Mouse (Mus musculus): Measurements from ENCODE around the gene Tyro3. TPM values are rescaled to one million over a fixed set of nuclear protein-coding genes. Genes with fewer than 3 reads are reported as not detected.

Tyro3 gene
- polyA plus RNA-seq, 1 experiment: 6.0 TPM

GRCm38 (mm10) chr2:119855310-119855850, 57.8 kb downstream of the Tyro3 start:
- Histone ChIP-seq H3K36me3 (ENCODE audit: control insufficient read depth, insufficient read depth) (no peaks in the 10 kb centered on the region), H3ac (ENCODE audit: control insufficient read depth, insufficient read length) (no peak overlapping the region), H3K79me2 (ENCODE audit: control insufficient read depth, insufficient read depth) (no peaks in the 10 kb centered on the region), H3K27me3 (ENCODE audit: control insufficient read depth, insufficient read depth, insufficient read length) (no peaks in the 10 kb centered on the region), H3K4me2 (ENCODE audit: low read depth) (no peak overlapping the region), H3K4me3 (no peak overlapping the region)
- TF ChIP-seq SRF (IDR thresholded peaks at IDR 0.05; ENCODE audit: control insufficient read depth, insufficient read length, low read depth): no peak
- TF ChIP-seq POLR2A (IDR thresholded peaks at IDR 0.05; ENCODE audit: insufficient read length, low read depth): no peak
- TF ChIP-seq MYOD1 (IDR thresholded peaks at IDR 0.05; ENCODE audit: control insufficient read depth in 1 of 3, insufficient read length in 2 of 3, low read depth in 2 of 3): no peak
- no peak for TF ChIP-seq E2F4 (IDR thresholded peaks at IDR 0.05; ENCODE audit: insufficient read depth)
- no peak for TF ChIP-seq TCF12 (IDR thresholded peaks at IDR 0.05; ENCODE audit: insufficient read depth, poor library complexity, severe bottlenecking)
- no peak for TF ChIP-seq CEBPB (IDR thresholded peaks at IDR 0.05; ENCODE audit: insufficient read depth, poor library complexity, severe bottlenecking)
- TF ChIP-seq MAX (IDR thresholded peaks at IDR 0.05; ENCODE audit: low read depth): no peak
- no peak for TF ChIP-seq MYOG (IDR thresholded peaks at IDR 0.05; ENCODE audit: control insufficient read depth in 1 of 3, insufficient read depth in 1 of 3, insufficient read length in 2 of 3, low read depth in 2 of 3)
- TF ChIP-seq TCF3 (IDR thresholded peaks at IDR 0.05; ENCODE audit: insufficient read length, low read depth): no peak
- no peak for TF ChIP-seq REST (IDR thresholded peaks at IDR 0.05; ENCODE audit: insufficient read depth, insufficient read length)
- no peak for TF ChIP-seq POLR2AphosphoS2 (IDR thresholded peaks at IDR 0.05; ENCODE audit: insufficient read length, low read depth)
- no peak for TF ChIP-seq USF1 (IDR thresholded peaks at IDR 0.05; ENCODE audit: low read depth)

- no peaks in the 10 kb centered on the region for H3K36me3 ChIP-seq (ENCODE audit: control insufficient read depth, insufficient read depth)
- no peak for TF ChIP-seq MYOD1 (IDR thresholded peaks at IDR 0.05; ENCODE audit: control insufficient read depth in 1 of 3, insufficient read length in 2 of 3, low read depth in 2 of 3)
- no peak for TF ChIP-seq E2F4 (IDR thresholded peaks at IDR 0.05; ENCODE audit: insufficient read depth)
- TF ChIP-seq USF1 (IDR thresholded peaks at IDR 0.05; ENCODE audit: low read depth): no peak
- TF ChIP-seq MYOG (IDR thresholded peaks at IDR 0.05; ENCODE audit: control insufficient read depth in 1 of 3, insufficient read depth in 1 of 3, insufficient read length in 2 of 3, low read depth in 2 of 3): no peak
- H3ac ChIP-seq (ENCODE audit: control insufficient read depth, insufficient read length): no peak overlapping the region
- H3K27me3 ChIP-seq (ENCODE audit: control insufficient read depth, insufficient read depth, insufficient read length): no peaks in the 10 kb centered on the region
- H3K4me3 ChIP-seq: no peak overlapping the region
- no peaks in the 10 kb centered on the region for H3K79me2 ChIP-seq (ENCODE audit: control insufficient read depth, insufficient read depth)
- no peak overlapping the region for H3K4me2 ChIP-seq (ENCODE audit: low read depth)
These were observed 59.8 kb downstream of the Tyro3 start for GRCm38 (mm10) chr2:119857341-119857740.

GRCm38 (mm10) chr2:119864484-119864883, 67.0 kb downstream of the Tyro3 start:
- H3K27me3 ChIP-seq (ENCODE audit: control insufficient read depth, insufficient read depth, insufficient read length): peaks cover 11% of the 10 kb centered on the region
- TF ChIP-seq MAX (IDR thresholded peaks at IDR 0.05; ENCODE audit: low read depth) (no peak), CEBPB (IDR thresholded peaks at IDR 0.05; ENCODE audit: insufficient read depth, poor library complexity, severe bottlenecking) (no peak), MYOG (IDR thresholded peaks at IDR 0.05; ENCODE audit: control insufficient read depth in 1 of 3, insufficient read depth in 1 of 3, insufficient read length in 2 of 3, low read depth in 2 of 3) (no peak)

More at GRCm38 (mm10) chr2:119864484-119864883, 67.0 kb downstream of the Tyro3 start:
- Histone ChIP-seq H3K4me2 (ENCODE audit: low read depth) (no peak overlapping the region), H3ac (ENCODE audit: control insufficient read depth, insufficient read length) (no peak overlapping the region), H3K79me2 (ENCODE audit: control insufficient read depth, insufficient read depth) (no peaks in the 10 kb centered on the region), H3K4me3 (no peak overlapping the region), H3K36me3 (ENCODE audit: control insufficient read depth, insufficient read depth) (no peaks in the 10 kb centered on the region)

Other genes starting within 250 kb of the Tyro3 start
- gene Nusap1, start 179.4 kb upstream of the Tyro3 start, polyA plus RNA-seq (2012; fragmentation: generic; extraction: Trizol): 4.4 TPM
- 3.7 TPM for gene Oip5, start 179.3 kb upstream of the Tyro3 start, polyA plus RNA-seq (2012; fragmentation: generic; extraction: Trizol)
- gene Ndufaf1, start 134.9 kb upstream of the Tyro3 start, polyA plus RNA-seq (2012; fragmentation: generic; extraction: Trizol): 19.5 TPM
- 7.2 TPM for gene Rtf1, start 122.7 kb upstream of the Tyro3 start, polyA plus RNA-seq (2012; fragmentation: generic; extraction: Trizol)
- gene Itpka, start 55.4 kb upstream of the Tyro3 start, polyA plus RNA-seq (2012; fragmentation: generic; extraction: Trizol): 0.14 TPM
- not detected for gene Ltk, start 37.3 kb upstream of the Tyro3 start, polyA plus RNA-seq (2012; fragmentation: generic; extraction: Trizol)
- gene Rpap1, start 10.2 kb upstream of the Tyro3 start, polyA plus RNA-seq (2012; fragmentation: generic; extraction: Trizol): 13.7 TPM
- gene Mga, start 99.5 kb downstream of the Tyro3 start, polyA plus RNA-seq (2012; fragmentation: generic; extraction: Trizol): 3.4 TPM
- 6.4 TPM for gene Mapkbp1, start 175.0 kb downstream of the Tyro3 start, polyA plus RNA-seq (2012; fragmentation: generic; extraction: Trizol)
- gene Jmjd7, start 229.8 kb downstream of the Tyro3 start, polyA plus RNA-seq (2012; fragmentation: generic; extraction: Trizol): 10.7 TPM
- 1.1 TPM for gene Gm28042, start 229.8 kb downstream of the Tyro3 start, polyA plus RNA-seq (2012; fragmentation: generic; extraction: Trizol)
- gene Pla2g4b, start 235.7 kb downstream of the Tyro3 start, polyA plus RNA-seq (2012; fragmentation: generic; extraction: Trizol): 0.58 TPM